Mouse (Mus musculus): ENCODE data around the gene Aurka.

Aurka gene

DNA sequence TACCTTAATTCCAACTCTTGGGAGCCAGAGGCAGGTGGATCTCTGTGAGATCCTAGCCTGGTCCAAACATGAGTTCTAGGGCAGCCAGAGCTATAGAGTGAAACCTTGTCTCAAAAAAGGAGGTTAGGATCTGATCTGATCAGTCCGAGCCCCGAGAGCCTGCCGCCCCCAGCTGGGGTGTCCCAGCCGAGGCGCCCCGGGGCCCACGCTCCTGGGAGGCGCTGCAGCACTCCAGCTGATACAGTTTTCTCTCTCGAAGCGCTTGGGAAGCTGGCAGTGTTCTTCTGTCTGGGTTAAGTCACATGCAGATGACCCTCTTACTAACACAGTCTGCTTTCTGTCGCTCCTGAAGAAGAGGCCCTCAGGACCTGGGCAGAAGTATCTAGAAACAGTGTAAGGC is 11.0 kb upstream of the Aurka start:
- DNase-seq (ENCODE audit: low read depth) = no peak

DNA sequence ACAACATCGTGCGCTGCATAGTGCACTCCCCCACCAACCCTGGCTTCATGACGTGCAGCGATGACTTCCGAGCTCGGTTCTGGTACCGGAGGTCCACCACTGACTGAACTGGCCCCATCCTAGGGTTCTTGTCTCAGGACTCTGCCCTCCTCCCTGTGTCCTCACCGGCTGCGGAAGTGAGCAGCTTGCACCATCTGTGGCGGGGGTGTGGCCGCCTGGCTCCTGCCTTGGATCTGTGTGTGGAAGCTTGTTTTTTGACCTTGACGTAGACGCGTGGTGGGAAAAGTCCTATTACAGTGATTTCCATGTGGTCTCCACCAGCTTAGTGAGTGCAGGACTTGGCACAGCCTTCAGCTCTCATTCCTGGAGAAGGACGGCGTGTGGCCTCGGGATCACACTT is 10.2 kb upstream of the Aurka start:
- DNase-seq (ENCODE audit: low read depth) = no peak

DNA sequence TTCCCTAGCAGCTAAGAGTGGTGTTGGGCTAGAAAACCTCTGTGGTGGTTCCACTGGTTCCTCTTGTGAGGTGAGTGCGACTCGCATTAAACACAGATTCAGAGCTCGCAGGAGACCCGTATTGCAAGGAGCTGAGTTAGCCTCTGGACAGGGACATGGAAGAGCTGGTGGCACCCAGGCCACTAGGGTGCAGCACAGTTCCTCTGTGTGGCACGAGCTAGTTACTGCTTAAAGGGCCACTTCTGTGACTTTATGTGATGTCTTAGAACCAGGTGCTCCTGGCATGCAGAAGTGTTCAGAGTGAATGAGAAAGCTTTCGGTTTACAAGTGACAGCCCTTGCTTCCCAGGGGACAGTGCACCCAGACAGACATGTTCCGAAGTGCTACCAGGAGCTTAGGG is 8.0 kb upstream of the Aurka start:
- DNase-seq (ENCODE audit: low read depth) = no peak

DNA sequence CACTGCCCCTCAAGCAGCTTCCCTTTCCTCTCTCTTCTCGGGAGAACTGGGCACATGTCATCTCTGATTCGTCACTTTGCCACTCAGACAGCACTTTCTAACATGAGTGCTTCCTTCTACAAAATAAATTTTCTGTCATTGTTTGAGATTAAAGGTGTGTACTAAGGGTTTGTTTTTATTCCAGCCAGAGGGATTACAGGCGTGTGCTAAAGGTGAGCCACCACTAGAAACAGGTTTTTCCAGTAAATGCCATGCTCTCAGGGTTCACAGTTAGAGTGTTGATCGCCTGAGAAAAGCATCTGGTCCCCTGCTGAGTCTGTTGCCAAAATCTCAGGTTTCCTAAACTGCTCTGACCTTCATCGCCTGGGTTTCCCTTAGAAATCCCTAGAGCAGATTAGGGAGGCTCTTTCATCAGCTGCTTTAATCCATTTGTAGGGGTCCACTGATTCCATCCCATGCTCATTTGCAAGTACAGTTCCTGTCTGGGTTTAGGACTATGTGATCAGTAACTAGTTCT is 6.7 kb upstream of the Aurka start:
- DNase-seq (ENCODE audit: low read depth) = no peak

DNA sequence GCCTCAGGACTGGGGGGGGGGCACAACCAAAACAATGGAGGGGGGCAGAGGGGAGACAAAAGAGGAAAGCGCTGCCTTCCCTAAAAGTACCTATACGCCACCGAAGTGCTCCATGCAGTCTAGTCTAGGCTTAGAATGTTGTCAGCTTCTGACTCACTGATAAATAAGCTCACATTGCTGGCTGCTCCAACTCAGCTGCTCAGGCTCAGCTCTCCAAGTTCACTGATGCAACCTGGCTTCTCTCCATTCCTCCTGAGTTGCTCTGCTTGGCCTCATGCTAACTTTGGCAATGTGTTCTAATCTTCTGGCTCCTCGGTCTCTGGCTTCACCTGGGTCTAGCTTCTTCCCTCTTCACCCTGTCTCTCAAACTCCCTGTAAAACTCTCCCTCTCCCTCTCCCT is 6.2 kb upstream of the Aurka start:
- DNase-seq (ENCODE audit: low read depth) = no peak

DNA sequence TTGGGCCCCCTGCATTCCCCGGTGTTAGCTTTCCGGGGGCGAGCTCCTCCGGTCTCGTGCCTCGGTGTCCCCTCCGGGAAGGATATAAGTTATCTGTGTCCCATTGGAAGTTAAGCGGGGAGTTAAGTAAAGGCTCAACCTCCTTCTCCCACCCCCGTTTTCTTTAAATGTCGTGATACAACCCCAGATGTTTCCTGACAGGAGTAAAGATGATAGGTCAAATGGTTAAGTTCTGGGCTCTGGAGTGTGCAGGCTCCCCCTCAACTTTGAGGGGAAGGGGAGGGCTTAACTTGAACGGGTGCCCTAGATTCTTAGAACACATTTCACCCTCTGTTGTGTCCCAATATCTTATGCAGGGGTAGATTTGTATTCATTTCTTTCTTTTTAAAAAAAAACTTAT is 923 bp upstream of the Aurka start:
- DNase-seq (ENCODE audit: low read depth) = no peak

DNA sequence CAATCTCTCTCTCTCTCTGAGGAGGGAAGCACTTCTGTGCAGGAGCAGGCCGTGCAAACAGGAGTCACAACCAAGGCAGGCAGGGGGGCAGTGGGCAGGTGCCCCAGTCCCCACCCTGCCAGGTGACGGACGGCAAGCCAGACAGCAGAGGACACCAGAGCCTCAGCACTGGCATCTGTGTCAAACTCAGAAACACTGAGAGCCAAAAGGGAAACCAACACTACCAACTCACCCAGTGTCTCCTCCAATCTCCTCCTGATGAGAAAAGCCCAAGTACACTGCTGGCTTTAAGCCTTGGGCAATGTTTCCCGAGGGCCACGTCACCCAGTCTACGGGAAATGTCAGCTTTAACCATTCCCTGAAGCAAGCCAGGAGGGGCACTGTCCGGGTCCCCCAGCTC is 7.2 kb downstream of the Aurka start:
- no peak for DNase-seq (ENCODE audit: low read depth)

DNA sequence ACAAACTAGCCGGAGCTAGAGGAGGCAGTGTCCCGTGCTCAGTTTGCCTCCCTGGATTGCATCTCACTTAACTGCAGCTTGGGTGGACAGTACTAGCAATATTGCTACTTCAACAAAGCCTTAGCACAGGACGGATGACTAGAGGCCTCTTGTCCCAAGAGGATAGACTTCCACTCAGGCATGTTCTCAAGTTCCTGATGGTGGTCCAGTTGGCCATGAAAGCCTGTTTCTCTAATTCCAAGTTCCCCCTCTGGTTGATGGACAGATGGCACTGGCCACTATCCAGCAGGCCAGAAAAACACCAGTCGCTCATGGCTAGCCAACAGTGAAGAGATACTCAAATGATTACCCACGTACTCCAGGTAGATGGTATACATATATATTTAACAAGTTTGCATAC is 14.5 kb downstream of the Aurka start:
- DNase-seq (ENCODE audit: low read depth) = no peak

DNA sequence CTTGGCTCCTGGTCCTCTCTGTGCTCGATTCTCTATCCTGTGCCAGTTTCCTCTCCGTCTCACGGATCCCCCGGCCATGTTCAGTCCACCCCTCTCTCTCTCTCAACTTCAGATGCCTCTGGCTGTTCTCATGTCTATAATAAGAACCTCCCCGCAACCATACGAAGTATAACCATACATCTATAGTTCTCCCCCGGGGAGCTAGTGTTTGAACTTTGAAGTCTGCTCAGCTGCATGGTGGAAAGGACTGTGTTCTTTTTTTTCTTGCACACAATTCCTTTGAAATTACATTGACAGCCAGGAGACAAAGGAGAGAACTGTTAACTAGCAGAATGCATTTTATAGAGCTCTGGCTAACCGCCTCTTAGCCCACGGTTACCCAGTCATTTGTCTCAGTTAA is 15.6 kb downstream of the Aurka start:
- no peak for DNase-seq (ENCODE audit: low read depth)

DNA sequence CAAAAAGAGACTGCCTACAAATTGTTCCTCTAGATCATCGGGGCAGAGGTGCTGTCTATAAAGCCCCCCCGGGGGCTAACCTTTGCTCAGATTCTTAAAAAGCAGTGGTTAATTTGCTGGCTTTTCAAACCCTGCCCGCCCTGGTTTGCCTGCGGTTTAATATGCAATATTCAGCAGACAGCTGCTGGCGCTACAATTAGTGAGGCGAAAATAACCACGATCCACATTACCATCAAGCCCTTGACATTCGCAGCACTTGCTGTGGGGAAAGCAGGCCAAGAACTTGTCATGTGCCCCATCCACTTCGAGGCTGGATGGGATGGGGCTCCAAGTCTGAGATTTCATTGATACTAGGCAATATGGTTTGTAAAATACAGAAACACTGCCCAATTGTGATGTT is 17.1 kb downstream of the Aurka start:
- no peak for DNase-seq (ENCODE audit: low read depth)

DNA sequence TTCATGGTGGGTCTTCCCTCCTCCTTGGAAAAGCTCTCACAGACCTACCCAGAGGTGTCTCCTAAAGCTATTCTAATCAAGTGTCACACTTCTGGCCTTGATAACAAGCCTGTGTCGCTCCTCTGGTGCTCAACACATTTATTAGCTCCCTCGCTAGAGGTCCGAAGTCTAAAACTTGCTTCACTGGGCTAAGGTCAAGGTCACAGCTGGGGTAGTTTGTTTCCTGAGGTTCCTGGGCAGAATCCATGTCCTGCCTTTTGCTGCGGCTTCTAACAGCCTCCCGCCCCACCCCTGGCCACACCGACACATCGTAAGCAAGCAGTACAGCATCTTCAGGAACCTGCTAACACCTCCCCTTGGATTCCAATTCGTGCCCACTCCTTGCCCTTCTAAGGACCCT is 19.6 kb downstream of the Aurka start:
- DNase-seq (ENCODE audit: low read depth) = no peak

DNA sequence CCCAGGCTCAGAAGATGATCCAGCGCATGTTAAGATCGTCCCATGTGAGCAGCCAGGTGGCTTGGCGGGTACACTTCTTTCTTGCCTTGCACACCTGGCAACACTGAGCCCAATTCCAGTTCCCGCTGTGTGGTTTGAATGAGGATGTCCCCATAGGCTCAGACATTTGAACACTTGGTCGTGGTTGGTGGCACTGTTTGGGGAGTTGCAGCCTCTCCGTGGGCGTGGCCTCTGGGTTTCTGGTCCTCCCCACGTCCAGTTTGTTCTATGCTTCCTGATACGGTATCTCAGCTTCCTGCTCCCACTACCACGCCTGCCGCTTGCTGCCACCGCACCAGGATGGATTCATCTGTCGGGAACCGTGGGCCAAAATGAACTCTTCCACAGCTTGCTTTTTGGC is 20.6 kb downstream of the Aurka start:
- DNase-seq (ENCODE audit: low read depth) = no peak

DNA sequence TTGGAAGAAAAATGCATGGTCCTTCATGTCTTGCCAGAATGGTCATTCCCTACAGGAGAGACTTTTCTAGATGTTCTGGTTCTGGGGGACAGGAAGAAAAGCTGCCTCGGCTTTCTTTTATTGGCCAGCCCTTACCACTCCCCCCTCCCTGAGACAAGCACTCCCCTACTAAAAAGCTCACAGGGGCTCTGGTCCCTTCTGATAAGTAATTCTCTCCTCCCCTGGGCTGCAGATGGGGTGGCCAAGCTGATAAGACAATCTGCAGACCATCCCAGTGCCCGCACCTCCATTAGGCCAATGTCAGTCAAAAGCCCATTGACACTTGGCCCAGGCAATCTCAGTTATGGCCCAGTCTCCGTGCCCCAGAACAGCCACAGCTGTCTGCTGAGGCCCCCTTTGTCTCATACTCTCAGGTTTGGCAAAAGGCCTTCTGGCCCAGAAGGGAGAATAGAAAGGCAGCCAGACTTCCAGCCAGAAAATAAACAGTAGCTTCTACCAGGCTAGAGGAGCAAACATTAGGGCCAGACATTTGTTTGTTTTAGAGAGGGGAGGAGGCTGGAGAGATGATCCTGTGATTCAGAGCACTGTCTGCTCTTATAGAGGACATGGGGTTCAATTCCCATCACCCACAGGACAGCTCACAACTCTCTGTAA is 21.9 kb downstream of the Aurka start:
- no peak for DNase-seq (ENCODE audit: low read depth)

DNA sequence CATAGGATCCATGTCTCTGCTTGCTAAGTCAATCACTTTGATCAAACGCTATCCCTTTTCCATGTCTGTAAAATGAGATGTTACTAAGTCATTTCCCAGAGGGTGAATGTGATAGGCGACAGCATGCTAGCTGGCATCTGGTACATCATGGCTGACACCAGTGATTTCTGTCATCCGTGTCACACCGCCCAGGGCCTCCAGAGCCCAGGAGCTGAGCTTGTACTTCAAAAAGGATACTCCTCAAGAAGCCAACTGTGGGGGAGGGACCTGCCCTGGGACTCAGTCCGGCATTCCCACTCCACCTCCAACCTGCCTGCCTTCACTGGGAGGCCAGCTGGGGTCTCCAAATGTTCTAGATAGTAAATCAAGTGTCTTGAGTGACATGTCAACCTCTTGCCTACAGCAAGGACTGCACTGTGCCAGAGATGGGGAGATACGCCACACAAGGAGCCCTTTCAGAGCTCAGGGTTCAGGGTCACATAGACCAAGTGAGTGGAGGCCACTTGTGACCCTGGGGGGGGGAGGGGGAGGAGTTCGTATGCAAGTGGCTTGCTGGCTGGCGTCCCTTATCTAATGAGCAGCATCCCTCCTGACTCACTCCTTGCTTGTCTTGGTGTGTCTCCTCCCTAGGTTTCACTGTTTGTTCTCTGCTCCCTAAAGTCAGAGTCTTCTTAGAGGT is 23.3 kb downstream of the Aurka start:
- no peak for DNase-seq (ENCODE audit: low read depth)

DNA sequence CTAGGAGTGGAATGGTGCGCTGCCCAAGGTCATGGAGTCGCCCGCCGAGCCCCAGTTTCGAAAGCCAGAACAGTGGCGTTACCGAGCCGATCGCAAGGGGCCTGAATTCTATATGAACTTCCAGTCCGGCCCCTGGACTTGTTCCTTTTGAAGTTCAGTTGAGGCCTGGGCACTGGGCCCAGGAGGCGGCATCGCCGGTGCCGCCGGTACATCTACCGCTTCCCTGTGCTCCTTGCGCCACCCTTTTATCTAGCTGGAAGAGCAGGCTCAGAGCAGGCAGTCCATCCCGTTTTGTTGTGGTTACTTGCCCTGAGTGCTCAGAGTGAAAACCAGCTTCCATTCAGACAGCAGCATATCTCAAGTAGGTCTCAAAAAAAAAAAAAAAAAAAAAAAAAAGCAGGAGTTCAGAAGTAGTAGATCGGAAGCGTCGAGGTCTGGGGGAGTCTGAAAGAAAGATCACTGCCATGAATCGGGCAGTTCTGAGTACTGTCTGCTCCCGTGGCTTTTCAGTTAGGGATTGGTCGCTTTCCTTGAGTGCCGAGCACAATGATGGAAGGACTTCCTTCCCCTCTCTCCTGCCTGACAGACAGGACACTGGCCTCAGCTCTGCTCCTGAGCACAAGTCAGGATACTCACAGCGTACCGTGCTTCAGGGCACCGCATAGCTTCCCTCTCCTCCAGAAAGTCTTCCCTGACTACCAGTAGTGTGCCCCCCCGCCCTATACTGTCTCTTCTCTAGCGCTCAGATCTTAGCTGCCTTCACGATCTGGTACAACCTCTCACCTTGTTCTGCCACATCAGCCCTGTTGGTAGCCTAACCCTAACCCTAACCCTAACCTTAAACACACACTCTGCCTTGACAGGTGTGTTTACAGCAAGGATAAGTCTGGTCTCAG is 24.1 kb downstream of the Aurka start:
- DNase-seq (ENCODE audit: low read depth) = no peak

DNA sequence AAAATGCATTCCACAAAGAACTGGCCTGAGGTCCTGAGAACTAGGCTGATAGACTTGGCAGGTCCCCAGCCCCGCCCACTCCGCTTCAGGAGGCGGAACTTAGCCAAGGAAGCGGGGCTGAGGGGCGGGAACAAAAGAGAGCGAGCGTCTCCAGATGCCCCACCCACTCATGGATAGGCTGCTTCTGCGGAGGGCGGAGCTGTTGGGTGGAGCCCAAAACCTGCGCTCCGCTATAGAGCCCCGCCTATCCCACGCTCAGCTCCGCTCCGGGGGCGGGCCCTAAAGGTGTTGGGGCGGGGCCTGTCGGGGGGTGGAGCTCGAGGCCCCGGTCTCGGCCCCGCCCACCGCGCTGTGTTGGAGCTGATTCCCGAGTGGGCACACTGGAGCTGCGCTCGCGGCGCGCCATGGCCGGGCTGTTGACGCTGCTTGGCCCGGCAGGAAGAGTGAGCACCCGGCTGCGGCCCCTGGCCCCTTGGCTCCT is 25.0 kb downstream of the Aurka start, which contains the start of gene Fam210b:
Fam210b (plus strand) TSS at position 308 of the 481 bp plus-strand sequence.
- DNase-seq (ENCODE audit: low read depth) = peak; percentile 98

DNA sequence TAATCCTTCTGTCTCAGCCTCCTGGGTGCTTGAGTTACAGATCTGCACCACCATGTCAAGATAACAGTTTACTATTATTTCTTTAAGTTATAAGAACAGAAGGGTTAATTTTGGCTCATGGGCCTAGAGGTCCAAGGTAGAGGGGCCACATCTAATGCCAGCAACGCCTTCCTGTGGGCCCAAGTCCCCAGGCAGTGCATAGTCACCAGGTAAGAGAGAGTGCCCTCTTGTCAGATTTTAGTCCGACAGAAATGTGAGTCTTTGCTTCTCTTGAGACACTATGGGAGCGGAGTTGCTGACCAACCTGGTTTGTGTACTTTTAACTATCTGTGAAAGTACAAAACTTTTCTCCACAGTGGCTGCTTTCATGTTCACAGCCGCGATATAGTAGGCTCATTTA is 25.7 kb downstream of the Aurka start:
- DNase-seq (ENCODE audit: low read depth) = no peak

DNA sequence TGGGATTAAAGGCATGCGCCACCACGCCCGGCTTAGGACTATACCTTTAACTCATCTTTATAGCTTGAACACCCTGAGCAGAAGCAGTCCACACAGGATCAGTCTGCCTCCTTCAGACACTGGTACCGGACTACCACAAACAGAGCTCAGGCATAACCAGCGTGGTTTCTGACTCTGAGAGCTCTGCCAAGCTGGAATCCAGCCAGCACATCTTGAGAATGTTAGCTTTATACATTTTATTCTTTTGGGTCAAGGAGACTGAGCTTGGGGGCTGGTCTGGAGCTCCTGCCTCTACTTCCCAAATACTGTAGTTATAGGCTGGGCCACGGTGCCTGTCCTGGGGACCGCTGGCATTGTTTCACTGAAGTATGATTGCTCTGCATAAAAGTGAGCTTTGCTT is 26.6 kb downstream of the Aurka start:
- no peak for DNase-seq (ENCODE audit: low read depth)

DNA sequence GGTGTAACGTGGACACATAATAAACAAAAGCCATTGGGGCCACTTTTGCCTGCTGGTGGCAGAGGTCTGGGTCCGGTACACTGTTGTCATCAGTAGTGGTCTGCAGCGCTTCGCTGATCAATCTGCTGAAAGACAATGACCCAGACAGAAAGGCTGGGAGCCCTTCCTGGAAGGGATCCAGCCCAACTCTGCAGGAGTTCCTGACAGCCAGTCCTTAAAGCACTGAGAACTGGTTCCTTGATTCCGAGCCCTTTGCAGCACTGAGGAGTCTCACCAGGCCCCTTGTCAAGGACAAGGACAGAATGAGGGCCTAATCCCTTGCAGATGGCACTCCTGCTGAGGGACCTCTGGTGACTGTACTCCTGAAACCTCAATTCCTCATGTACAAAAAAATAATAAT is 28.7 kb downstream of the Aurka start:
- DNase-seq (ENCODE audit: low read depth) = no peak

DNA sequence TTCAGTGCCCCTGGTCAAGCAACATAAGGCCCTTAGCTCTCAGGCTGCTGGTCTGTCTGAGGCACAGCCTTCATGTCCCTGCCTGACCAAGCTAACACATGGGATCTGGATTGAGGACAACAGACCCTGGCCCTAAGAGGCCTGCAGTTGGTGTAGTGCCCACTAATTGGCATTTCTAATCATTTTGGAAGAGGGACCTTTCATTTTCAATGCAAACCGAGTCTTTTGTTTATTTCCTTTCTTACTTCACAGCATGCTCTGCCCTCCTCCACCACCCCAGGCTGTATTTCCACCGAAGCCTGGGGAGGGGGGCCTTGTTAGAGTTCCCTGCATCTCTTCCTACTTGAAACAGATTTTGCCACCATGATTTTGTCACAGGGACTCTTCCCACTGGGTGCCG is 29.4 kb downstream of the Aurka start:
- DNase-seq (ENCODE audit: low read depth) = no peak

DNA sequence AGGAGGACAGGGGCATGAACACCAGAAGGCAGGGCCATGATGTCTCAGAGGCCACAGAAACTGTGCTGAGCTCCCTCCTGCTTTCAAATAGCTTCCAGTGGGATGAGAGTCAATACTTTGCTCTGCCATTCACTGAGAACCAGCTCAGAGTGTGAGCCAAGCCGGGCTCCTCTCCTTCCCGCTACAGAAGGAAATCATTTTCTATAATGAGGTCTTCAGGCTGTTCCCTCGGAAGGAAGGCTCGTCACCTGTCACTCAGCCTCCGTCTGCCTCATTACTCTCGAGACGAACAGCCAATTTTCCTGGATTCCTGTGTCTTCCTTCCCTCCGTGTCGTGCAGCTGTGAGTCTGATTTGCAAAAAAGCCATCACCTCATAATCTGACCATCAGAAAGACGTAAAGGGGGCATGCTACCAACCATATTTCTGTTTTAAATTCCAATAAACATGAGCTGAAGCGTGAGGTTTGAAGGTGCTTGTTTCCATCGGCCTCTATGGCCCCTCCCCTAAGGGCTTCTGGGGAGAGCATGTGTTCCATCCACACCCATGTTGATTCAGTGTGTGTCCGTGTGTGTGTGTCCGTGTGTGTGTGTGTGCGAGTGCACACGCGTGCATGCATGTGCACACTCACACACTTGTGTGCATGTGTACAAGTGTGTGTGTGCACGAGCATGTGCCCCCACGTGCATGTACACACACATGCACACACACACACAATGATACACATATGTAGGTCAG is 32.0 kb downstream of the Aurka start:
- DNase-seq (ENCODE audit: low read depth) = no peak

DNA sequence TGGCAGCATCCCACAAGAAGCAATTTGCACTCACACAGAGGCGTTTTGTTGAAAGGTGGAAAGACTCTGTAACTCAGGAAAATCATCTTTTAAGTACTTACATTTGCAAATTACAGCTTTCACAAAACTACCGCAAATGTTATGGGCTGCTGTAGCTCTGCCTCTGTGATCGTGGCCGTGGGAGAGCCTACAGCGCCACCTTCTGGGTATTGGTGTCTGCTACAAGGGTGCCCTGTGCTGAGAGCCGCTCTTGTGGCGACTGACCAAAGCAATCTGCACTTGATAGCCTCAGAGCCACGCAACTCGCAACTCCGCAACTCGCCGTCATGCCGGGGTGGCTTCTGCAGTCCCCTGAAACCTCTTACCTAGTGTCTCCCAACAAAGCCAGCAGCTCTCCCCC is 41.2 kb downstream of the Aurka start:
- DNase-seq (ENCODE audit: low read depth) = no peak

All from fibroblast of lung, adult 2 months (primary cell).